Mouse (Mus musculus): ENCODE results near the gene Myof.

DNA sequence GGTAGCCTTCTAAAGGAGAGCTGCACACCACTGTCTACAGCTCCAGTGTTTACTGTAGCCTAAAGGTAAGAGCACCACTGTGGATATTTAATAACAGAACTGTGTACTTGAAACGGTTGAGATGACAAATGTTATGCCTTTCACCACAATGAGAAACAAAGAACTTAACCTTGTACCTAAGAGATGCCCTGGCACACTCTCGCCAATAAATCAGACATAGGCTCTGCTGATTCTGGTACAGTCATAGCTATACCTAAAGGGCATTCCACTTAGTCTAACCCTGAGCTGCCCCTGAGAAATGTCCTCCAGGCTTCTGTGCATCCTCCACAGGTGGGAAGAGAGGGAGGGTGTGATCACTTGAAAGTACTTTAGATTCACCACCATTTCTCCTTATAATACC, 8.7 kb downstream of the Myof start:
- no peak for TF ChIP-seq CTCF (IDR thresholded peaks at IDR 0.05; ENCODE audit: control insufficient read depth, insufficient read depth, insufficient replicate concordance, low read depth, low read length)
- TF ChIP-seq POLR2A (IDR thresholded peaks at IDR 0.05; ENCODE audit: control insufficient read depth, low read depth, low read length): no peak
